Mouse (Mus musculus) liver, embryonic 14.5 days (tissue): Measurements from ENCODE around the gene Clip1. TPM values are rescaled to one million over a fixed set of nuclear protein-coding genes. Genes with fewer than 3 reads are reported as not detected.

Experiments
- ATAC-seq: fragments of 200-750 bp; cut with Nextera tagmentation; 2 replicates; pipeline ENCODE4 v1.8.0; 2017; ENCODE audit warnings: moderate number of reproducible peaks, mild to moderate bottlenecking, moderate library complexity; ENCODE audit not compliant: insufficient read depth
- DNase-seq, 3 experiments: peaks; one replicate each; pipeline ENCODE4 v3.0.0-alpha.2; 2012 to 2013; ENCODE audit warnings: low read depth in 3 of 3, low spot score in 3 of 3
- H3K27ac ChIP-seq: fragments of 300-500 bp; sonication (generic); 2 replicates; pipeline ENCODE4 v1.5.1; 2014; ENCODE audit warnings: moderate library complexity, mild to moderate bottlenecking, control low read depth, inconsistent platforms
- H3K27me3 ChIP-seq: fragments of 300-500 bp; sonication (generic); 2 replicates; pipeline ENCODE4 v1.6.1; 2014; ENCODE audit warnings: mild to moderate bottlenecking, low read length, moderate library complexity; ENCODE audit not compliant: control insufficient read depth, insufficient read depth
- H3K36me3 ChIP-seq: fragments of 300-500 bp; sonication (generic); replicated peaks from 2 replicates; pipeline ENCODE4 v1.6.1; 2014; ENCODE audit warnings: low read depth; ENCODE audit not compliant: control insufficient read depth, insufficient read depth
- H3K4me1 ChIP-seq, 2 experiments: fragments of 200-500 bp in 1 of 2; fragments of 300-500 bp in 1 of 2; sonication (generic) in 1 of 2; replicated peaks; 2 replicates each; pipeline ENCODE4 v1.6.1; 2012 to 2014; ENCODE audit warnings: antibody characterized with exemption in 1 of 2, inconsistent platforms in 1 of 2, low read length in 1 of 2; ENCODE audit not compliant: control insufficient read depth in 2 of 2, insufficient read depth in 2 of 2
- H3K4me2 ChIP-seq: fragments of 300-500 bp; sonication (generic); 2 replicates; pipeline ENCODE4 v1.6.1; 2014; ENCODE audit warnings: low read depth, mild to moderate bottlenecking, control low read depth, moderate library complexity
- H3K4me3 ChIP-seq, 2 experiments: fragments of 200-500 bp in 1 of 2; fragments of 300-500 bp in 1 of 2; sonication (generic) in 1 of 2; 2 replicates each; pipeline ENCODE4 v1.5.1; 2012 to 2014; ENCODE audit warnings: low read depth in 2 of 2, low read length in 2 of 2, mild to moderate bottlenecking in 2 of 2, control low read depth in 1 of 2, inconsistent platforms in 1 of 2, moderate library complexity in 1 of 2; ENCODE audit not compliant: insufficient read depth in 1 of 2
- H3K9ac ChIP-seq: fragments of 300-500 bp; sonication (generic); replicated peaks from 2 replicates; pipeline ENCODE4 v1.6.1; 2014; ENCODE audit warnings: mild to moderate bottlenecking, control low read depth, moderate library complexity
- H3K9me3 ChIP-seq: fragments of 300-500 bp; sonication (generic); 2 replicates; pipeline ENCODE4 v1.6.1; 2016; ENCODE audit warnings: low read length, mixed read lengths; ENCODE audit not compliant: control insufficient read depth
- CTCF ChIP-seq: IDR thresholded peaks from 2 replicates; pipeline ENCODE4 v1.5.1; 2016; ENCODE audit warnings: antibody characterized with exemption, low read depth, control low read depth
- EP300 ChIP-seq: IDR thresholded peaks from 2 replicates; pipeline ENCODE4 v1.6.1; 2016; ENCODE audit warnings: antibody characterized with exemption, low read depth
- WGBS: fragments of 180-500 bp; shearing (Covaris S2); extraction: QIAGEN DNeasy Blood & Tissue Kit; methylation state at CpG from one replicate; pipeline ENCODE4 v1.1.7; 2014; ENCODE audit not compliant: insufficient replicate concordance; 5-methylcytosine and 5-hydroxymethylcytosine counted together
- polyA plus RNA-seq, 2 experiments: library from polyadenylated mRNA; depleted of rRNA in 1 of 2; stranded (reverse) in 1 of 2; unstranded in 1 of 2; fragments of >200 nt; fragmentation: Nextera tagmentation in 1 of 2; extraction: Ambion mirVana in 1 of 2; gene quantifications; 2 replicates each; pipeline versions ENCODE4 v1.2.1 to v1.2.3; 2012 to 2014

Gene Clip1
- polyA plus RNA-seq, 2 experiments = 6.1 to 6.6 TPM

DNA sequence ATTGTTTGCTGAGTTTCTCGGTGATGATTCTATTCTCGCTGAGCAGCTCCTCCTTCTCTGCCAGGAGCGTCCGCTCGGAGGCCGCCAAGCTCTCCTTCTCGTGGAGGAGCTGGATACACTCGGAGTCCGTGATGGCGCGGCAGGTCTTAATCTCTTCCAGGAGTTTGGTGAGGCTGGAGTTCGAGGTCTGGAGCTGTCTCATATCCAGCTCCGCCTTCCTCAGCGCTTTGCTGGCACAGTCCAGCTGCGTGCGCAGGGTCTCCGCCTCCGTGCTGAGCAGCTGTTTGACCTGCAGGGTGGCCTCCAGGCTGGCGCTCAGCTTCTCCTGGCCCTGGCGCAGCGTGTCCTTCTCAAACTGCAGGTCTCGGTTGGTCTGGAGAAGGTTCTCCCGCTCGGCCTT lies 70.2 kb downstream of the Clip1 start:
- H3K4me3 ChIP-seq = no peak overlapping the region
- H3K4me1 ChIP-seq = no peaks in the 10 kb centered on the region
- DNase-seq (no peak), ATAC-seq (no peak)
- no peaks in the 10 kb centered on the region for H3K27me3 ChIP-seq
- no peak overlapping the region for H3K9ac ChIP-seq
- H3K27ac ChIP-seq = no peak overlapping the region
- no peak for TF ChIP-seq CTCF
- TF ChIP-seq EP300 = no peak
- H3K4me2 ChIP-seq = no peak overlapping the region
- H3K9me3 ChIP-seq = no peaks in the 10 kb centered on the region
- no peaks in the 10 kb centered on the region; the same call in 1 of the 2 replicates for H3K36me3 ChIP-seq
- 91% methylated on average over 24 of the region's 24 CpGs for WGBS

- Histone ChIP-seq H3K9ac (no peak overlapping the region), H3K27ac (no peak overlapping the region), H3K36me3 (no peaks in the 10 kb centered on the region; the same call in 1 of the 2 replicates), H3K4me3 (no peak overlapping the region), H3K4me2 (no peak overlapping the region), H3K27me3 (no peaks in the 10 kb centered on the region), H3K4me1 (no peaks in the 10 kb centered on the region), H3K9me3 (no peaks in the 10 kb centered on the region)
- DNase-seq = peak; percentile 26 to 54 (median 37)
- ATAC-seq = no peak
- 33% methylated on average over 4 of the region's 4 CpGs for WGBS
- peak; percentile 94 for TF ChIP-seq CTCF
- TF ChIP-seq EP300 = no peak
Observed at GRCm38 (mm10) chr5:123609843-123610242, 74.6 kb downstream of the Clip1 start.

DNA sequence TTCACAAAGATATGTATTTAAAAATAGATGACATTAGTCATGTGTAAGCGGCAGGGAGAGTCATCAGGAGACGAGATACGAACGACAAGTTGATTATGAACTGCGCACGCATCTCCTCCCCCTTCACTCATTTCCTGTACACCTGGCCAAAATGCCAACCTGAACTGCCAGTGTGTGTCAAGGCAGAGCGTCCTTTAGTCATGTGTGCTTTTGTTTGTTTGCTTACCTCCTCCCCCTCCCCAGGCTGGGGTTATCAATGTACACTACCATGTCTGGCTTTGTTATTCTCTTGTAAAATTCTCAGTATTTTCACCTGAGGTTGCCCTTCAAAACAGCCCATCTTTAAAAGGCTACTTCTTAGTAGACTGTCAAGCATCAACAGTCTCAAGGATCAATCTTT lies 75.0 kb downstream of the Clip1 start:
- Histone ChIP-seq H3K9me3 (no peaks in the 10 kb centered on the region), H3K36me3 (no peaks in the 10 kb centered on the region; the same call in 1 of the 2 replicates), H3K4me3 (no peak overlapping the region), H3K27ac (no peak overlapping the region), H3K4me1 (no peaks in the 10 kb centered on the region), H3K4me2 (no peak overlapping the region), H3K9ac (no peak overlapping the region), H3K27me3 (no peaks in the 10 kb centered on the region)
- ATAC-seq (no peak), DNase-seq (no peak)
- TF ChIP-seq EP300 (no peak), CTCF (no peak)
- 83% methylated on average over 7 of the region's 7 CpGs for WGBS

- 65% methylated on average over 3 of the region's 3 CpGs for WGBS
- DNase-seq (no peak), ATAC-seq (no peak)
Observed at GRCm38 (mm10) chr5:123607211-123607669, 77.2 kb downstream of the Clip1 start.

GRCm38 (mm10) chr5:123603496-123603895 lies 80.9 kb downstream of the Clip1 start:
- no peaks in the 10 kb centered on the region for H3K27me3 ChIP-seq
- no peaks in the 10 kb centered on the region for H3K4me1 ChIP-seq
- TF ChIP-seq EP300 (no peak), CTCF (no peak)
- no peak overlapping the region for H3K4me2 ChIP-seq
- no peak overlapping the region for H3K9ac ChIP-seq
- H3K9me3 ChIP-seq = no peaks in the 10 kb centered on the region
- H3K36me3 ChIP-seq = no peaks in the 10 kb centered on the region; the same call in 1 of the 2 replicates
- no peak overlapping the region for H3K27ac ChIP-seq
- DNase-seq (no peak), ATAC-seq (no peak)
- WGBS = 33% methylated on average over 11 of the region's 11 CpGs
- H3K4me3 ChIP-seq = no peak overlapping the region

More at GRCm38 (mm10) chr5:123607211-123607669, 77.2 kb downstream of the Clip1 start:
- H3K27me3 ChIP-seq = no peaks in the 10 kb centered on the region
- H3K4me3 ChIP-seq = no peak overlapping the region
- no peaks in the 10 kb centered on the region; the same call in 1 of the 2 replicates for H3K36me3 ChIP-seq
- H3K9ac ChIP-seq = no peak overlapping the region
- no peaks in the 10 kb centered on the region for H3K9me3 ChIP-seq
- no peak overlapping the region for H3K27ac ChIP-seq
- H3K4me2 ChIP-seq = no peak overlapping the region
- TF ChIP-seq CTCF (no peak), EP300 (no peak)
- no peaks in the 10 kb centered on the region for H3K4me1 ChIP-seq
